Mouse (Mus musculus): ENCODE measurements at regions not wholly inside any gene's neighbourhood (a gene's known extent, or its start where the extent isn't known, plus 50 kb on each side); places are given as distances from the start of the nearest gene placed in this dataset.

GRCm38 (mm10) chr7:111157754-111158325, 75.0 kb upstream of the Eif4g2 start:
- in situ Hi-C loops (cut with MboI; ENCODE audit: low pct_unique_long_range_greater_than_20kb in 1 of 2, low sequenced_read_pairs in 2 of 2, unreplicated experiment in 1 of 2) = no loop called here

DNA sequence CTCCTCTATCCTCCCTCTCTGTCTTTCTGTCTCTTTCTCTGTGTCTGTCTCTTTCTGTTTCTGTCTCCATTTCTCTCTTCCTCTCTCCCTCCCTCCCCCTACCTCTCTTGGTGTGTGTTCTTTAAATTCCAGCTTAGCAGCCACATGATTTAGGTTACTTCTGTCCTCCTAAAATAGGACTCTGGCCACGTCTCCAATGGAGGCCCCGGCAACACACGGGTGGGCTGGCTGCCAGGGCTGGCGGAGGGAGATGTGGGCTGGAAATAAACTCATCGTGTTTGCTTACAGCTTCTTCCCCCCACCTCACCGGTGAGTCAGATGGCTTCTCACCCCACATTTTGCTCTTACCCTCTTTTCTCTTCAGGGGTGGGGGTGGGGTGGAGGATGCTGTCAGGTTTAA, 74.5 kb upstream of the Eif4g2 start:
- in situ Hi-C loops (cut with MboI; ENCODE audit: low pct_unique_long_range_greater_than_20kb in 1 of 2, low sequenced_read_pairs in 2 of 2, unreplicated experiment in 1 of 2) = no loop called here

DNA sequence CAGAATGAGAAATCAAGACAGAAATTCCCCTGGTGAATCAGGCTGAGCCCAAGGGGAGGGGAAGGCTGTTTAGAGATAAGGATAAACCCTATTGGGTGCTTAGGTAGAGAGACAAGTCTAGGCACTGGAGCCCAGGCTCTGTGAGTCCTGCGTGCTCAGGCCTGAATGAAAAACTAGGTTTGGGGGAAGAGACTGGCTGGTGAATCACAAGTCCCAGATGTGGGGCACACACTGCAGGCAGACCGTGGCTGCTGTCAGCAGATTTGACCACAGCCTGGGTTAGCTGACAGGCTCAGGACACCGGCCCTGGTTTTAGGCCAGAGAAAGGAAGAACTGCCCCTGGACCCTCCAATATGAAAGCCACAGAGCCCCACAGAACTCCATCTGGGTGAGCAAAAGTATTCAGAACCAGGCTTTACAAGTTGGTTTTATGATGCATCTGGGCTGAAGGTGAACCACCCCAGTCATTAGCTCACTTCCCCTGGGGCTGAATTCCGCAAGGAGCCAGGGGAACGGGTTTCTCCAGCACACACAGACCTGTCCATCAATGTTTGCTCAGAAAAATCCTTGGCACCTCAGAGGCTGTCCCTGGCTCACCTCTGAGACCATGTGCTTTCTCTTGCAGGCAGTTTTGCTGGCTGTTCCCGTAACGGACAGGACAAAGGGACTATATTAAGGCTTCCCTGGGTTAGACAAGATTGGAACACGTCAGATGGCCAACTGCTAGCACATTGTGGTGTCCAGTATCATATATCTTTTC, 73.8 kb upstream of the Eif4g2 start:
- in situ Hi-C loops (cut with MboI; ENCODE audit: low pct_unique_long_range_greater_than_20kb in 1 of 2, low sequenced_read_pairs in 2 of 2, unreplicated experiment in 1 of 2) = no loop called here

DNA sequence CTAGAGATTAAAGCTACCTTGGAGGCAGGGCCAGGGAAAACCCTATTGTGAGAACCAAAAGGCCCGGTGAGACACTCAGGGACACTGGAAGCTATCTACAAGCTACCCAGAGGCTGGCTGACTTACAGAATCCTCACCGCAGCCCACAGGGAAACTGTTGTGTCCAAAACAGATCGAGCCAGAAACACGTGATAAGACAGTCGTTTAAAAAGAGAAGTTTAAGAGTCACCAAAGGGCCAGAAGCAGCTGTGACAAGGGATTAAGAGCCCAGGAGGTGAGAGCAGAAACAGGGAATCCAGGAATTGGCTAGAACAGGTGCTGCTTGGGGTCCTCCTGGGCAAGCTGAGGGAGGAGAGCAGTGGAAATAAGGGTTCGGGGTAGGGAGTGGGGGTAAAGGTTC, 73.2 kb upstream of the Eif4g2 start:
- in situ Hi-C loops (cut with MboI; ENCODE audit: low pct_unique_long_range_greater_than_20kb in 1 of 2, low sequenced_read_pairs in 2 of 2, unreplicated experiment in 1 of 2) = no loop called here

GRCm38 (mm10) chr7:111154217-111154616, 71.4 kb upstream of the Eif4g2 start:
- in situ Hi-C loops (cut with MboI; ENCODE audit: low pct_unique_long_range_greater_than_20kb in 1 of 2, low sequenced_read_pairs in 2 of 2, unreplicated experiment in 1 of 2) = no loop called here

DNA sequence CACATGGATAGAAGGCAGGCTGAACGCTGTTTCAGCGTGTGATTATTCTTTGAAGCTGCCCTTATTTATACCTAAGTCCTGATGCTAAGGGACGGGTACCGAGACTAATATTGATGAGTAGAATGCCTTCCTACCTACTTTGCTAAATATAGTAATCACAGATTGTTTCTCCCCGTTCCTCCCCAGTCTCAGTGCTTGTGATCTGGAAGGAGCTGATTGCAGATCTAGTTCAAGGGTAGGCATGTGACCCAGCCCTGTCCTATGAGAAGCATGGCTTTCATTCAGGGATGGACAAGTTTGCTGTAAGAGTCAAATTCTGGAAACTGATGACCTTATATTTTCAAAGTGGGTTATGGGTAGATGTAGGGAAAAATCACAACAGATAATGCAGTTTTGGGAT, 67.7 kb upstream of the Eif4g2 start:
- in situ Hi-C loops (cut with MboI; ENCODE audit: low pct_unique_long_range_greater_than_20kb in 1 of 2, low sequenced_read_pairs in 2 of 2, unreplicated experiment in 1 of 2) = no loop called here

GRCm38 (mm10) chr7:111150115-111150514, 67.3 kb upstream of the Eif4g2 start:
- in situ Hi-C loops (cut with MboI; ENCODE audit: low pct_unique_long_range_greater_than_20kb in 1 of 2, low sequenced_read_pairs in 2 of 2, unreplicated experiment in 1 of 2) = no loop called here

DNA sequence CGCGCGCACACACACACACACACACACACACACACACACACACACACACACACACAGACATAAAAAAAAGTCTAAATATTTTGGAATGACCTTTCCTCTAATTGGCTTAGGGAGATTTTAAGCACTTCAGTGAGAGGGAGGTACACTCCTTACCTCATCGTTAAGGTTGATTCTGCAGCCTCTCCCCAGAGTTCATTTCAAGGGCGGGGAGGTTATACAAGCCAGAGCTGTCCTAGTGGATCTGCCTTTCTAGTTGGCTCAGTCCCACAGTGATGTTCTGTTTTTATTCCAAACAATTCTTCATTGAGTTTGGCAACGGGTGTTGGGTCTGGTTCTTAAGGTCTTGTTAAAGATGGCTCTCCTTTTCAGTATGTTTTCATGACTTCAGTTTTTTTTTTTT, 64.8 kb upstream of the Eif4g2 start:
- in situ Hi-C loops (cut with MboI; ENCODE audit: low pct_unique_long_range_greater_than_20kb in 1 of 2, low sequenced_read_pairs in 2 of 2, unreplicated experiment in 1 of 2) = no loop called here

DNA sequence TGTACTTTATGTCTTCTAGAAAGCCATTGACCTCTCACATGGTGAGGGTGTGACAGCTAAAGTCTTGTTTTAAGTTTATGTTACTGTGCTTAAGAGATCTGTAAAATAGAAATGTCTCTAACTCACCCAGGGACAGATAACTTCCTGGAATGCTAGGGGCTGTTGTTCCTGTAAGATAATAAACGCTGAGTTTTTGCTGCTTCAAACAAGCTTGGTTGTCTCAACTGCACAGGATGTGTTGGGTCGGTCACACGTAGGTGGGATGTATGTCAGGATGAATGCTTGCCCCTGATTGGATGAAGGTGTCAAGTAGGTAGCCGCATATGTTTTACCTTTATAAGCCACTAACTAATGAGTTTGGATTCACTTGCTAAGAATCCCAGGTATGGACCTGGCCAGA, 63.8 kb upstream of the Eif4g2 start:
- in situ Hi-C loops (cut with MboI; ENCODE audit: low pct_unique_long_range_greater_than_20kb in 1 of 2, low sequenced_read_pairs in 2 of 2, unreplicated experiment in 1 of 2) = no loop called here

GRCm38 (mm10) chr7:111144216-111144615, 61.4 kb upstream of the Eif4g2 start:
- in situ Hi-C loops (cut with MboI; ENCODE audit: low pct_unique_long_range_greater_than_20kb in 1 of 2, low sequenced_read_pairs in 2 of 2, unreplicated experiment in 1 of 2) = no loop called here

DNA sequence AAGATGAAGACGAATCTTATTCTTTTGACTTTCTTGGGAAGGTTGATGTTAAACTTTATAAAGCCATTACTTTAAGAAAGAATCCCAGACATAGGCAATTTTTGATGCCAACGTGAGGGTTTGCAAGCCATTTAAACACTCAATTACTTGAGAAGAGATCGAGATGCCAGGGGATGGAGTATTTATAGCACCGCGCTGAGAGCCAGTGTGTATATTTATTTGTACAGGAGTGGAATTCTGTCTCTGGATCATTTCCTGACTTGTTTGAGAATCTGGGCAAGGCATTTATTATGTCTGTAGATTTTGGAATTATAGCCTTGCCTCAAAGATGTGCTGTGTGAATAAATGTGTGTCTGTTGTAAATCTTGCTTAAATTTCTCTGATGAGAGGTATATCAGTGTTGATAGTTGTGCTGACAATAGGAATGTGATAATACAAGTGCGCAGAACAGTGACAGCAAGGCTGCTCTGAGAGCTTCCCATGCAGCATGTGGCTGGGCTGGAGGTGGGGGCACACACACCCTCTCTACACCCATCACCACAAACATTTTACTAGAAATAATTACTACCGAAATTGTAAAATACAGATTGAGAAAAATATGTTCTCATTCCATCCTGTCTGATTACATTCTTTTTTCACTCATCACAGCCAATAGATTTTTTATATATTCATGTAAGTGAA, 58.6 kb upstream of the Eif4g2 start:
- in situ Hi-C loops (cut with MboI; ENCODE audit: low pct_unique_long_range_greater_than_20kb in 1 of 2, low sequenced_read_pairs in 2 of 2, unreplicated experiment in 1 of 2) = no loop called here

- in situ Hi-C loops (cut with MboI; ENCODE audit: low pct_unique_long_range_greater_than_20kb in 1 of 2, low sequenced_read_pairs in 2 of 2, unreplicated experiment in 1 of 2) = no loop called here
Observed at GRCm38 (mm10) chr7:111138038-111138437, 55.2 kb upstream of the Eif4g2 start.

DNA sequence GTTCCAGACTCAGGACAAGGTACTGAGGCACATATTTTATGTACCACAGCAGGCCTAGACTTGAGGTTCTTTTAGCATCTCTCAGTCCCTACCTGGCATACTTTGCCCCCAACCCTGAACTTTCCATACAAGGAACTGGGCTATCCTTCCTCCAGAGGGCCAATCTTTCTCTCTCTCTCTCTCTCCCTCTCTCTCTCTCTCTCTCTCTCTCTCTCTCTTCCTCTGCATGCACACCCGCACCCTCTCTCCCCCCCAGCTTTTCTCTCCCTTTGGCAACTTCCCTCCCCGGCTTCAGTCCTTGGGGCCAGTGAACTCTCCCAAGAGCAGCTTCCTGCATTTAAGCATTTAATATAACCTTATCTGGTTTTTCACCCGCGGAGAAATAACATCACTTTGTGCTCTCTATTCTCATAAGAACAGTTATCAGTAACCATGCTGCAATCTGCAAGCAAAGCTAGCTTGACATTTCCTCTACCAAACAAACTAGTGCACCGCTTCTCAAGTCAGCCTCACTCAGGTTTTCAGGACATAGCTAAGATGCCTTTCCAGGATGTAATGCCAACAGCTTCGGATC, 53.3 kb upstream of the Eif4g2 start:
- in situ Hi-C loops (cut with MboI; ENCODE audit: low pct_unique_long_range_greater_than_20kb in 1 of 2, low sequenced_read_pairs in 2 of 2, unreplicated experiment in 1 of 2) = no loop called here

DNA sequence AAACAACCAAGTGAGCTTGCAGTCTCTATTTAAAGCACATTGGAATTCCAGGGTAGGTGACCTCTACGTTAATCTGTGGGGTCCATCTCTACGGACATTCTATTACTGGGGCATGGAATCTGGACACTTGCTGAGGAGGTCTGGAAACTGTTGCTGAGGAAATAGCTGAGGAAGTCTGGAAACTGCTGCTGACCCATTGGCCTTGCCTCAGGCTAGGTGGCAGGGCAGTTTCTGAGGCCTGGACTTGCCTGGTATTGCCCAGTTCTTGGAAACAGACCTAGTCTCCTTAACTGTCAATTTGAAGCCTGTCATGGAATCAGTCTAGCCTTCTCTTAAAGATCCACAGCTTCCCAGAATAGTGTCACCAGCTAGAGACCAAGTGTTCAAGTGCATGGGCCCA, 51.7 kb upstream of the Eif4g2 start:
- in situ Hi-C loops (cut with MboI; ENCODE audit: low pct_unique_long_range_greater_than_20kb in 1 of 2, low sequenced_read_pairs in 2 of 2, unreplicated experiment in 1 of 2) = no loop called here

All from mouse embryonic stem cell (cell line).